Mouse (Mus musculus) adrenal gland, adult 18-20 months (tissue): ENCODE data around the gene Stam. TPM values are rescaled to one million over a fixed set of nuclear protein-coding genes. Genes with fewer than 3 reads are reported as not detected.
"Not testable (repeated sequence)": the region's sequence is repeated elsewhere in the genome, so short reads cannot be mapped to it uniquely, and the experiment has no call there.

ENCODE experiments used
- DNase-seq, 2 experiments: peaks; one replicate each; pipeline ENCODE4 v3.0.0; 2021 to 2022; ENCODE audit warnings: low spot score in 2 of 2
- total RNA-seq, 2 experiments: library from RNA; stranded (reverse); gene quantifications; 1 replicate in 1 of 2; 2 replicates in 1 of 2; pipeline ENCODE4 v1.2.3; 2021

Gene Stam
- total RNA-seq, 2 experiments from 2014 or later: 49.0 to 56.1 TPM

- DNase-seq: no peak
Measured at GRCm38 (mm10) chr2:14190684-14191083, 116.8 kb downstream of the Stam start.

GRCm38 (mm10) chr2:14191601-14192000, 117.7 kb downstream of the Stam start:
- no peak for DNase-seq

GRCm38 (mm10) chr2:14192046-14192445, 118.1 kb downstream of the Stam start:
- DNase-seq: no peak

GRCm38 (mm10) chr2:14198325-14198903, 124.5 kb downstream of the Stam start:
- not testable (repeated sequence) for DNase-seq

Other genes starting within 250 kb of the Stam start
- 10 to 100 TPM; 18.9 to 27.9 TPM for gene Hacd1, start 18.0 kb upstream of the Stam start, total RNA-seq
- not detected for gene Tmem236, start 100.4 kb downstream of the Stam start, total RNA-seq
- 10 to 100 TPM; 18.9 to 28.0 TPM for gene Mrc1, start 155.3 kb downstream of the Stam start, total RNA-seq